Mouse (Mus musculus): ENCODE results near the gene Psmb11. TPM values are rescaled to one million over a fixed set of nuclear protein-coding genes. Genes with fewer than 3 reads are reported as not detected.

The Psmb11 gene
- polyA plus RNA-seq, 1 experiment from 2014 or later: not detected

DNA sequence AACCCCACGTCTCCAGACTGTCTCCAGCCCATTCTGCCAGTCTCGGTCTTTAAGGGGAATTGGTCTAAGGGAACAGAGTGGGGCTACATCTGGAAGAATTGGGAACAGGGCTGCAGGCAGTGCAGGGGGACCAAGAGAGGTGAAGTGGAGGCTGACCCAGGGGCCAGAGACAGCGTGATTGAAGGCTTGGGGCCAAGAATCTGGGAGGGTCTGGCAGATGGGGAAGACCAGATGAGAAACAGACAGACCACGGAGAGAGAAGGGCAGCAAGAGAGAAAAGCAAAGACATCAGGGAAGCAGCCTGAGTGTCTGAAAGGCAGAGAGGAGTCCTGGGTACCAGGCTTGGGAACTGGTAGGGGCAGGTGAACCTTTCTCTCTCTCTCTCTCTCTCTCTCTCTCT is 18.9 kb downstream of the Psmb11 start:
- peak overlapping the region; percentile 80 for H3K4me3 ChIP-seq (replicated peaks; ENCODE audit: low read depth, low read length)
- H3K27ac ChIP-seq (replicated peaks; ENCODE audit: low read depth, low read length): no peak overlapping the region
- no peaks in the 10 kb centered on the region for H3K9me3 ChIP-seq (ENCODE audit: control insufficient read depth, low read length)
- H3K4me2 ChIP-seq (ENCODE audit: low read length): peak overlapping the region; percentile 93
- WGBS: 13% methylated on average over 4 of the region's 4 CpGs
- no peak for ATAC-seq (ENCODE audit: low FRiP score, low TSS enrichment)
- no peaks in the 10 kb centered on the region for H3K27me3 ChIP-seq (ENCODE audit: control insufficient read depth, insufficient read depth, low read length)
- H3K36me3 ChIP-seq (ENCODE audit: control insufficient read depth, insufficient read depth, low read length): peaks cover 70% of the 10 kb centered on the region
- peak overlapping the region; percentile 56 for H3K9ac ChIP-seq (replicated peaks; ENCODE audit: low read length)
- peaks cover 13% of the 10 kb centered on the region for H3K4me1 ChIP-seq (ENCODE audit: control insufficient read depth, insufficient read depth, low read length)
- no peak for DNase-seq

- peak within 1 kb of the TSS; percentile 80 for H3K4me3 ChIP-seq (replicated peaks; ENCODE audit: low read depth, low read length)
- no peaks in the 10 kb centered on the region for H3K27me3 ChIP-seq (ENCODE audit: control insufficient read depth, insufficient read depth, low read length)
- under 1% methylated on average over 28 of the region's 28 CpGs for WGBS
- H3K4me2 ChIP-seq (ENCODE audit: low read length): peak within 1 kb of the TSS; percentile 93
- DNase-seq (no peak), ATAC-seq (ENCODE audit: low FRiP score, low TSS enrichment) (no peak; the same call in 1 of the 2 replicates)
- H3K9ac ChIP-seq (replicated peaks; ENCODE audit: low read length): peak within 1 kb of the TSS; percentile 96
- no peaks in the 10 kb centered on the region for H3K9me3 ChIP-seq (ENCODE audit: control insufficient read depth, low read length)
- peaks cover 74% of the 10 kb centered on the region for H3K36me3 ChIP-seq (ENCODE audit: control insufficient read depth, insufficient read depth, low read length)
- peak within 1 kb of the TSS; percentile 90 for H3K27ac ChIP-seq (replicated peaks; ENCODE audit: low read depth, low read length)
- H3K4me1 ChIP-seq (ENCODE audit: control insufficient read depth, insufficient read depth, low read length): peaks cover 13% of the 10 kb centered on the region
These were observed 19.7 kb downstream of the Psmb11 start, which contains the start of gene Gm17606 for GRCm38 (mm10) chr14:54640946-54641304. Gene Gm17606 (plus strand): TSS chr14:54640952.

- peak; percentile 93 for ATAC-seq (ENCODE audit: low FRiP score, low TSS enrichment)
- peaks cover 74% of the 10 kb centered on the region for H3K36me3 ChIP-seq (ENCODE audit: control insufficient read depth, insufficient read depth, low read length)
- H3K9me3 ChIP-seq (ENCODE audit: control insufficient read depth, low read length): no peaks in the 10 kb centered on the region
- DNase-seq: peak; percentile 96
- peak within 1 kb of the TSS; percentile 96 for H3K9ac ChIP-seq (replicated peaks; ENCODE audit: low read length)
- H3K27ac ChIP-seq (replicated peaks; ENCODE audit: low read depth, low read length): peak within 1 kb of the TSS; percentile 90
- peaks cover 13% of the 10 kb centered on the region for H3K4me1 ChIP-seq (ENCODE audit: control insufficient read depth, insufficient read depth, low read length)
- WGBS: 1% methylated on average over 50 of the region's 52 CpGs
- no peaks in the 10 kb centered on the region for H3K27me3 ChIP-seq (ENCODE audit: control insufficient read depth, insufficient read depth, low read length)
- H3K4me3 ChIP-seq (replicated peaks; ENCODE audit: low read depth, low read length): peak within 1 kb of the TSS; percentile 80
- peak within 1 kb of the TSS; percentile 93 for H3K4me2 ChIP-seq (ENCODE audit: low read length)
These were observed 20.2 kb downstream of the Psmb11 start, which contains the start of gene Cdh24 for GRCm38 (mm10) chr14:54641305-54641969. Gene Cdh24 (minus strand): TSS chr14:54641364.

GRCm38 (mm10) chr14:54642224-54642944 is 21.2 kb downstream of the Psmb11 start:
- Histone ChIP-seq H3K4me3 (replicated peaks; ENCODE audit: low read depth, low read length) (no peak overlapping the region), H3K27ac (replicated peaks; ENCODE audit: low read depth, low read length) (0 out of 2 replicates have a peak overlapping the region, but pooled peaks have one; percentile 8), H3K4me2 (ENCODE audit: low read length) (peak overlapping the region; percentile 93; the same call in 1 of the 2 replicates), H3K36me3 (ENCODE audit: control insufficient read depth, insufficient read depth, low read length) (peaks cover 74% of the 10 kb centered on the region), H3K27me3 (ENCODE audit: control insufficient read depth, insufficient read depth, low read length) (no peaks in the 10 kb centered on the region), H3K9me3 (ENCODE audit: control insufficient read depth, low read length) (no peaks in the 10 kb centered on the region), H3K4me1 (ENCODE audit: control insufficient read depth, insufficient read depth, low read length) (peaks cover 13% of the 10 kb centered on the region), H3K9ac (replicated peaks; ENCODE audit: low read length) (no peak overlapping the region)
- ATAC-seq (ENCODE audit: low FRiP score, low TSS enrichment) (no peak), DNase-seq (no peak)
- WGBS: 75% methylated on average over 25 of the region's 25 CpGs

DNA sequence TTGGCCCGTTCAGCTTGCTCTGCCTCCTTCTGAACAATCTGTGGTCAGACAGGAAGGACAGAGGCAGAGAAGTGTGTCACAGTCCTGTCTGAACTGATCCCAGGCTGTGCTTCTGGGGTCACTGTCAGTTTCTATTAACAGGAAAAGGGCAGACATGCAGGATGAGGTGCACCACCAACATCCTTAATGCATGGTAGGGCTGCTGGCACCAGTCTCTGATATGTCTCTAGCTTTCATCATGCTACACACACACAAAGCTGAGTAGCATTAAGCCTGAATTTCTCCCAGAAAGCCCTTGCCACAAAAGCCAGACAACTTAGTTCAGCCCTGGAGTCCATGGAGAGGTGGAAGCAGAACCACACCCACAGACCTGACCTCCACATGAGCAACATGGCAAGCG is 21.8 kb downstream of the Psmb11 start:
- no peak overlapping the region for H3K4me2 ChIP-seq (ENCODE audit: low read length)
- DNase-seq (no peak), ATAC-seq (ENCODE audit: low FRiP score, low TSS enrichment) (no peak)
- H3K9me3 ChIP-seq (ENCODE audit: control insufficient read depth, low read length): no peaks in the 10 kb centered on the region
- 77% methylated on average over 2 of the region's 2 CpGs for WGBS
- no peaks in the 10 kb centered on the region for H3K27me3 ChIP-seq (ENCODE audit: control insufficient read depth, insufficient read depth, low read length)
- H3K27ac ChIP-seq (replicated peaks; ENCODE audit: low read depth, low read length): no peak overlapping the region
- H3K4me1 ChIP-seq (ENCODE audit: control insufficient read depth, insufficient read depth, low read length): peaks cover 15% of the 10 kb centered on the region
- no peak overlapping the region for H3K4me3 ChIP-seq (replicated peaks; ENCODE audit: low read depth, low read length)
- H3K9ac ChIP-seq (replicated peaks; ENCODE audit: low read length): no peak overlapping the region
- H3K36me3 ChIP-seq (ENCODE audit: control insufficient read depth, insufficient read depth, low read length): peaks cover 75% of the 10 kb centered on the region

- Histone ChIP-seq H3K36me3 (ENCODE audit: control insufficient read depth, insufficient read depth, low read length) (peaks cover 73% of the 10 kb centered on the region), H3K9ac (replicated peaks; ENCODE audit: low read length) (no peak overlapping the region), H3K9me3 (ENCODE audit: control insufficient read depth, low read length) (no peaks in the 10 kb centered on the region), H3K27me3 (ENCODE audit: control insufficient read depth, insufficient read depth, low read length) (no peaks in the 10 kb centered on the region), H3K27ac (replicated peaks; ENCODE audit: low read depth, low read length) (no peak overlapping the region), H3K4me1 (ENCODE audit: control insufficient read depth, insufficient read depth, low read length) (peaks cover 21% of the 10 kb centered on the region), H3K4me2 (ENCODE audit: low read length) (no peak overlapping the region), H3K4me3 (replicated peaks; ENCODE audit: low read depth, low read length) (no peak overlapping the region)
- ATAC-seq (ENCODE audit: low FRiP score, low TSS enrichment): no peak
- no peak for DNase-seq
- 95% methylated on average over 9 of the region's 9 CpGs for WGBS
These were observed 23.1 kb downstream of the Psmb11 start for GRCm38 (mm10) chr14:54644294-54644693.

DNA sequence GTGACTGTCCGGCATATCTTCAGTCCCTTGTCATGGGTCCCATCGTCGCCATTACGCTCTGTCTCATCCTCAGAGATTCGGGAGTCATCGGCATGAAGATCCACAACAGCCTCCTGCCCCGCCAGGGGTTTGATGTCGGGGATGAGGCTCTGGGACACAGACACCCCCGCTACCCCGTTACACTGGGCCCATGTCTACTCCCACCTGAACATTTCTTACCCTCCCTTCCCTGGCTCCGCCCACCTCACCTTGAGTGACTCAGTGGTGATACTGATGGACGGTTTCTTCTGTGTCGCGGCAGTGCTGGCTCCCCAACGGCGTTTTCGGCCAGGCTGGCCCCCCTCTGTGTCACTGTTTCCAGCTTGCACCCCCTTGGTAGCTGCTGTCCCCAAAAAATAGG is 25.2 kb downstream of the Psmb11 start:
- 95% methylated on average over 17 of the region's 17 CpGs for whole genome bisulfite sequencing
- Histone ChIP-seq H3K36me3 (ENCODE audit: control insufficient read depth, insufficient read depth, low read length) (peaks cover 90% of the 10 kb centered on the region), H3K4me2 (ENCODE audit: low read length) (no peak overlapping the region), H3K9me3 (ENCODE audit: control insufficient read depth, low read length) (no peaks in the 10 kb centered on the region), H3K4me3 (replicated peaks; ENCODE audit: low read depth, low read length) (no peak overlapping the region), H3K9ac (replicated peaks; ENCODE audit: low read length) (no peak overlapping the region), H3K4me1 (ENCODE audit: control insufficient read depth, insufficient read depth, low read length) (peaks cover 24% of the 10 kb centered on the region), H3K27ac (replicated peaks; ENCODE audit: low read depth, low read length) (no peak overlapping the region), H3K27me3 (ENCODE audit: control insufficient read depth, insufficient read depth, low read length) (no peaks in the 10 kb centered on the region)
- DNase-seq: no peak
- ATAC-seq (ENCODE audit: low FRiP score, low TSS enrichment): no peak

DNA sequence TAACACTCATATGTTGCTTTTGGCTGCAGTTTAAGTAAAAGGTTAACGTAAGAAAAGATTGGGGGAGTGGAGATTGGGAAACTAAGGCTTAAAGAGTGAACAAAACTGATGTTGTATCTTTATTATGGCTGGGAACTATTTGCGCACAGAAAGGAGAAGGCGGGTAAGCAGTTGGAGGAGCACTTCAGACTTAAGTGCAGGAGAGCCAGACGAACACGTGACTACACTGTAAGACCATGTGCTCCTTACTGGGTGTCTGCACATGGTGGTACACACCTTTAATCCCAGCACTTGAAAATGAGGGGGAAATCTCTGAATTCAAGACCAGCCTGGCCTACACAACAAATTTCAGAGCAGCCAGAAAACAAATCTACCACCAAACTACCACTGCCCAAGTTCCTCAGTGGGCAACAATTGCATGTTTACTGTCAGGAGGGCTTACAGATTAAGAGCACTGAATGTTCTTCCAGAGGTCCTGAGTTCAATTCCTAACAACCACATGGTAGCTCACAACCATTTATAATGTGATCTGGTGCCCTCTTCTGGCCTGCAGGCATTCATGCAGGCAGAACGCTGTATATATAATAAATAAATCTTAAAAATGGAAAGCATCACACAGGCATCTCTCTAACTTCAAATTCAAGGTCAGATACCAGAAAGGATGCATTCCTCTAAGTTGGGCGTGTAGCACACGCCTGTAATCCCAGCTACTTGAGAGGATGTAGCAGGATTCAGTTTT is 25.8 kb downstream of the Psmb11 start:
- peaks cover 30% of the 10 kb centered on the region for H3K4me1 ChIP-seq (ENCODE audit: control insufficient read depth, insufficient read depth, low read length)
- no peaks in the 10 kb centered on the region for H3K9me3 ChIP-seq (ENCODE audit: control insufficient read depth, low read length)
- WGBS: 95% methylated on average over 8 of the region's 8 CpGs
- no peak for DNase-seq
- no peak overlapping the region for H3K4me3 ChIP-seq (replicated peaks; ENCODE audit: low read depth, low read length)
- no peak overlapping the region for H3K27ac ChIP-seq (replicated peaks; ENCODE audit: low read depth, low read length)
- H3K9ac ChIP-seq (replicated peaks; ENCODE audit: low read length): no peak overlapping the region
- H3K36me3 ChIP-seq (ENCODE audit: control insufficient read depth, insufficient read depth, low read length): peaks cover 88% of the 10 kb centered on the region
- ATAC-seq (ENCODE audit: low FRiP score, low TSS enrichment): no peak
- no peak overlapping the region for H3K4me2 ChIP-seq (ENCODE audit: low read length)
- H3K27me3 ChIP-seq (ENCODE audit: control insufficient read depth, insufficient read depth, low read length): no peaks in the 10 kb centered on the region

Measured in midbrain, embryonic 14.5 days (tissue).